Mouse (Mus musculus) c-Kit-positive CD71-negative TER-119-negative erythroid progenitor cells, embryonic 14.5 days (primary cell): ENCODE results near the gene Sipa1l3.

Experiments used
- DNase-seq: peaks from one replicate; pipeline ENCODE4 v3.0.0-alpha.2; 2013; ENCODE audit warnings: low read depth

Sipa1l3 gene

GRCm38 (mm10) chr7:29505337-29506318, 12.8 kb downstream of the Sipa1l3 start:
- no peak for DNase-seq

GRCm38 (mm10) chr7:29504683-29505290, 13.7 kb downstream of the Sipa1l3 start:
- DNase-seq: no peak

GRCm38 (mm10) chr7:29503616-29504015, 14.8 kb downstream of the Sipa1l3 start:
- no peak for DNase-seq

- DNase-seq: no peak
Observed at GRCm38 (mm10) chr7:29501214-29501613, 17.2 kb downstream of the Sipa1l3 start.

- DNase-seq: no peak
Observed at GRCm38 (mm10) chr7:29499071-29499470, 19.4 kb downstream of the Sipa1l3 start.

- DNase-seq: no peak
Observed at GRCm38 (mm10) chr7:29496953-29497590, 21.4 kb downstream of the Sipa1l3 start.

- DNase-seq: no peak
Observed at GRCm38 (mm10) chr7:29496332-29496731, 22.1 kb downstream of the Sipa1l3 start.

- DNase-seq: no peak
Observed at GRCm38 (mm10) chr7:29495880-29496279, 22.6 kb downstream of the Sipa1l3 start.

GRCm38 (mm10) chr7:29494854-29495253, 23.6 kb downstream of the Sipa1l3 start:
- no peak for DNase-seq

- no peak for DNase-seq
Observed at GRCm38 (mm10) chr7:29494015-29494414, 24.4 kb downstream of the Sipa1l3 start.

GRCm38 (mm10) chr7:29492992-29493391, 25.4 kb downstream of the Sipa1l3 start:
- DNase-seq: no peak

GRCm38 (mm10) chr7:29491861-29492260, 26.6 kb downstream of the Sipa1l3 start:
- DNase-seq: peak; percentile 29

GRCm38 (mm10) chr7:29491471-29491755, 27.0 kb downstream of the Sipa1l3 start:
- DNase-seq: no peak

- no peak for DNase-seq
Observed at GRCm38 (mm10) chr7:29490704-29491470, 27.6 kb downstream of the Sipa1l3 start.

- DNase-seq: no peak
Observed at GRCm38 (mm10) chr7:29489851-29490250, 28.6 kb downstream of the Sipa1l3 start.

- no peak for DNase-seq
Observed at GRCm38 (mm10) chr7:29489364-29489763, 29.1 kb downstream of the Sipa1l3 start.

- no peak for DNase-seq
Observed at GRCm38 (mm10) chr7:29486753-29487152, 31.7 kb downstream of the Sipa1l3 start.

- DNase-seq: no peak
Observed at GRCm38 (mm10) chr7:29485721-29486120, 32.7 kb downstream of the Sipa1l3 start.

GRCm38 (mm10) chr7:29483556-29483955, 34.9 kb downstream of the Sipa1l3 start:
- DNase-seq: no peak

GRCm38 (mm10) chr7:29481345-29482155, 36.9 kb downstream of the Sipa1l3 start:
- no peak for DNase-seq
